Mouse (Mus musculus): ENCODE measurements around the gene Fbxw7. TPM values are rescaled to one million over a fixed set of nuclear protein-coding genes. Genes with fewer than 3 reads are reported as not detected.

Gene Fbxw7
- polyA plus RNA-seq, 2 experiments from 2014 or later: 15.0 to 18.8 TPM

GRCm38 (mm10) chr3:84952585-84953187, 137.6 kb downstream of the Fbxw7 start:
- no peak for ATAC-seq

GRCm38 (mm10) chr3:84955011-84955775, 140.1 kb downstream of the Fbxw7 start:
- no peak for ATAC-seq

- no peak for ATAC-seq
Observed at GRCm38 (mm10) chr3:84955857-84956256, 140.8 kb downstream of the Fbxw7 start.

GRCm38 (mm10) chr3:84965156-84965555, 150.1 kb downstream of the Fbxw7 start:
- no peak for ATAC-seq

DNA sequence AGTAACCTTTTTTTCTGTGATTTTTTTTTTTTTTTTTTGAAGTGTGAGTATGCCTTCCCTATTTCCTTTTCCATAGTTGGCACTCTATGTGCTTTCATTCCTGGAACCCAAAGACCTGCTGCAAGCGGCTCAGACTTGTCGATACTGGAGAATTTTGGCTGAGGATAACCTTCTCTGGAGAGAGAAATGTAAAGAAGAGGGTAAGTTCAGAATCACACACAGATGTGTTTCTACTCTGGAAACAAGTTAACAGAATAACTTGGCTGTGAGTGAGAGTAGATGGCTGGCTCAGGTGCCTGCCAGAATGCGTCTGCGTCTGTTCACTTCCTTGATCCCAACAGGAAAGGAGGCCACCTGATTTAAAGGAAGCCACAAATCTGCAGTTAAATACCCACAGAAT, 152.3 kb downstream of the Fbxw7 start:
- no peak for ATAC-seq

DNA sequence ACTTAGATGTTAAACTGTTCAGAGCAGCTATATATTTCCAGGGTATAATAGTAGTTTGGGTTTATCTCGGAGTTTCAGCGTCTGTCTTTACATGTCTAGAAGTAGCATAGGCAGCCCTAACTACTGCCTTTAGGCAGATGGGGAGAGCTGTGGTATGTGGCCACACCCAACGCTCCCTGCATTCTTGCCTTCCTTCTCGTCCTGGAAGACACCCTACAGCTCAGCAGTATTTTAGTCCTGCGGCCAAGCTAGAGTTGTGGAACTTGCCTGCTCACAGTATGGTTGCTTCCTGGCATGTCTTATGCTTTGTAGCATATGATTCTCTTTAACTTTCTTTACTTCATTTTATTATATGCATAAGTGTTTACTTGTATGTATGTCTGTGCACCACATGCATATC, 156.5 kb downstream of the Fbxw7 start:
- ATAC-seq: no peak

GRCm38 (mm10) chr3:84972881-84973280, 157.8 kb downstream of the Fbxw7 start:
- no peak for ATAC-seq

DNA sequence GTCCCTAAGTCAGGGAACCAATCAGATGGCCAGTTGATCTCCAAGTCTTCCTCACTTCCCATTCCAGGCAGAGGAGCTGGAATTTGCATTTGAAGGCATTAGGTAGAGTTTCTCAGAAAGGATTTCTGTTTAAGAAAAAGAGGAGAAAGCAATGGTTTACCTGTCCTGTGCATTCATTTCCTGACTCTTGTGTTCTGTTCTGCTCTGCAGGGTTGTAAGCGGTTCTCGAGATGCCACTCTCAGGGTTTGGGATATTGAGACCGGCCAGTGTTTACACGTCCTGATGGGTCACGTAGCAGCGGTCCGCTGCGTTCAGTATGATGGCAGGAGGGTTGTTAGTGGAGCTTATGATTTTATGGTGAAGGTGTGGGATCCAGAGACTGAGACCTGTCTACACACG, 159.1 kb downstream of the Fbxw7 start:
- ATAC-seq: no peak

DNA sequence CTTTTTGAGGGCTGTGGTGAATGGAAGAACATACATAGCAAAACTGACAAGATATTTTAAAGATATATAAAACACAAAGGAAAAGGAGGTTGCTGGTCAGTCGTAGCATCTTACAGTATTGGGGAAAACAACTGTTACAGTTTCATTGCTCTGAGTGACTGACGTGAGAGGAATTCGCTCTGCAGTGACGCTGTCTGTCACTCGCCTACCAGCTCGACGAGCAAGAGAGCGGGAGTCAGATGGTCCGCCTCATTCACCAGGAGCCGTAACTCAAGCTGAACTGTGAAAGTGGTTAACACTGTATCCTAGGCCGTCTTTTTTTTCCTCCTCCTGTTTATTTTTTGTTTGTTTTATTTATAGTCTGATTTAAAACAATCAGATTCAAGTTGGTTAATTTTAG, 163.6 kb downstream of the Fbxw7 start:
- no peak for ATAC-seq

DNA sequence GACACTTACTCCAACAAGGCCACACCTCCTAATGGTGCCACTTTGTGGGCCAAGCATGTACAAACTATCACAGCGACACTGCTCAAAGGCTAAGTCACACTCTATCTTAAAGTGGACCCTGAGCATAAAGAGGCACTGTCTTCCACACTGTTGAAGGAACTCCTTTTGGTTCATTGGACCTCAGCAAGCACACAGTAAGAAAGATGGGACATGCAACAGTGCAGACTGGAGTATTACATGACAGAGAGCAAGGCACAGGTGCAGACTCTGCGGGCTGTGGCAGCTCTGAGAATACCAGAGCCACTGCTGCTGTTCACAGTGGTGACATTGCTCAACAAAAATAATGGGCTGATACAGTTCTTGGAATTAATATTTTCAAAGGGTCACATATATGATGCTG, 165.1 kb downstream of the Fbxw7 start:
- no peak for ATAC-seq

DNA sequence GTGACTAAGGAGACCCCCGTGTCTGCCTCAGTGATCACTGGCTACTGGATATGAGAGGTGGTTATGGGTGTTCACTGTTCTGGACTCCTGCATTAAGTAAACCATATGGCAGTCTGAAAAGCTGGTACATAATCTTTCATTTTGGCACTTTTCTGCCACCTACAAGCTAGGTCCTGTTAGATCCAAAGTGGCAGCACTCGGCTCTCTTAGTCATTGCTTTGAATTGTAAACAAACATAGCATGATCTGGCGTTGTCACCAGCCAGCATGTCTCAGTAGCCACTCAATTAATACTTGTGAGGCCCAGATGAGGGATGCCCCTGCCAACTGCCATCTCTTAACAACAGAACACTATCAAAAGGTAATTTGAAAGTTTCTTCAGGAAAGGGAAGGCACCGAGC, 167.6 kb downstream of the Fbxw7 start:
- no peak for ATAC-seq

GRCm38 (mm10) chr3:84985121-84985625, 170.1 kb downstream of the Fbxw7 start:
- ATAC-seq: no peak

DNA sequence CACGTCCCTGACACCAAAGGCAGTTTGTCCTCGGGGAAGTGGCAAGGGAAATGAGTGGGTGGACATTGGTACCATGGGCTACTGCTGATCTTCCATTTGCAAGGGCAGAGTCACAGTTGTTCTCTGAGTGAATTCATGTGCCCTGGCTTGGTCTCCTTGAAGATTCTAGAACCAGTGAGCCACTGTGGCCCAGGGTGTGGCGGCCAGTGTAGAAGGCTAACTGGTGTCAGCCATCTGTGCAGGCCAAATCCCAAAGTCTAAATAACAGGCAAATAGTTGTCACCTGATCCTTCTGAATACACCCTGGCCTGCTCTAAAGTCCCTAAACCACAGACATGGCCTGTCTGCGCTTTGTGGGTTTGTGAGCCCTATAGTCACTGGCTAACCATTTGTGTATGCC, 173.8 kb downstream of the Fbxw7 start:
- no peak for ATAC-seq

GRCm38 (mm10) chr3:85005257-85005656, 190.2 kb downstream of the Fbxw7 start:
- ATAC-seq: no peak

DNA sequence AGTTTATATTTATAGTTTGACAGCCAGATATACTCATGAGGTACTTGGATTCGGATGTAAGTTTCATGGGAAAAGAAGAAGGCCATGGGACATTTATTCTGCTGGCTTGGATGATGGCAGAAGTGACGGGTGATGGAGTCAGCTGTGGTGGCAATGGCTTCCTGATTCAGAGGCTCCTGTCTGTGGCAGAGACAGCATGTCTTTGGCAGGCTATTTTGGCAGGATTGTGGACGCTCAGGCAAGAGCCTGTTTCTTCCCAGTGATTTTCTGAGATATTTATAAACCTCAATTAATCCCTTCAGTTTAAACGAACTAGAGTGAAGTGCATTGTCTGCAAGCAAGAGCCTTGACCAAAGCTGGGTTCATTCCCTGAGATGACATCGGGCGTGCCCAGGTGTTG, 197.8 kb downstream of the Fbxw7 start:
- no peak for ATAC-seq

GRCm38 (mm10) chr3:85015667-85016066, 200.6 kb downstream of the Fbxw7 start:
- ATAC-seq: no peak

DNA sequence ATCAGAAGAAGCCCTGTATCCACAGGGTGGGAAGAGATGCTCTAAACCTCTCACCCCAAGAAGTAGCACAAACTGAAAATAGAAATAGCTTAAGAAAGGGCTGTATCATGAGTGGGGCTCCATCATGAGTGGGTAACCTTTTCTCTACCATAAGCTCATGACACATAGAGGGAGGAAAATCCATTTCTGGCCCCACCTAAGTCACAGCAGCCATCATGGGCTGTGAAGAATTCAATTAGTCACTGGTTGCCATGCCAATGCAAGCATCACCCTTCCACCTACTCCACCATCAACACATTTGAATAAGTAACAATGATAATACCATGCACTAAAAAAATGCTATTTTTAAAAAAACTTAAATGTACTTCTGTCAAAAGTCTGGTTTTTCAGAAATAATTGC, 205.1 kb downstream of the Fbxw7 start:
- no peak for ATAC-seq

- ATAC-seq: no peak
Observed at GRCm38 (mm10) chr3:85021816-85022215, 206.7 kb downstream of the Fbxw7 start.

- no peak for ATAC-seq
Observed at GRCm38 (mm10) chr3:85022800-85023199, 207.7 kb downstream of the Fbxw7 start.

DNA sequence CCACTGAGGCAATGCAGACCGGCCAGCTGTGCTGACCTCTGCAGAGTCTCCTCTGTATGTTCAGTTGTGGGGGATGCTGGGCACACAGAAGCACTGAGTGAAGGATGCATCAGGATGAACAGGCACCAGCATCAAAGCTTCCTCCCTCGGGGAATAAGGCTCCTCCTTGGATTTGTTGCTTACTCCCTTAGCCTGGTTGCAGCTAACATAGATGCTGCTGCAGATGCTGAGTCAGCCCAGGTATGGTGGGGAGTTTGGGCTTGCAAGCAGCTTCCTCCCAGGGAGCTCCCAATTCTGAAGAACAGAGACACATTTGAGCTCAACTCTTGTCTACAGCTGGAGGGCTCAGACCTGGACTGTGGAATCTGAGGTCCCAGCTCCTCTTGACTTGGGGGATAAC, 209.2 kb downstream of the Fbxw7 start:
- no peak for ATAC-seq

DNA sequence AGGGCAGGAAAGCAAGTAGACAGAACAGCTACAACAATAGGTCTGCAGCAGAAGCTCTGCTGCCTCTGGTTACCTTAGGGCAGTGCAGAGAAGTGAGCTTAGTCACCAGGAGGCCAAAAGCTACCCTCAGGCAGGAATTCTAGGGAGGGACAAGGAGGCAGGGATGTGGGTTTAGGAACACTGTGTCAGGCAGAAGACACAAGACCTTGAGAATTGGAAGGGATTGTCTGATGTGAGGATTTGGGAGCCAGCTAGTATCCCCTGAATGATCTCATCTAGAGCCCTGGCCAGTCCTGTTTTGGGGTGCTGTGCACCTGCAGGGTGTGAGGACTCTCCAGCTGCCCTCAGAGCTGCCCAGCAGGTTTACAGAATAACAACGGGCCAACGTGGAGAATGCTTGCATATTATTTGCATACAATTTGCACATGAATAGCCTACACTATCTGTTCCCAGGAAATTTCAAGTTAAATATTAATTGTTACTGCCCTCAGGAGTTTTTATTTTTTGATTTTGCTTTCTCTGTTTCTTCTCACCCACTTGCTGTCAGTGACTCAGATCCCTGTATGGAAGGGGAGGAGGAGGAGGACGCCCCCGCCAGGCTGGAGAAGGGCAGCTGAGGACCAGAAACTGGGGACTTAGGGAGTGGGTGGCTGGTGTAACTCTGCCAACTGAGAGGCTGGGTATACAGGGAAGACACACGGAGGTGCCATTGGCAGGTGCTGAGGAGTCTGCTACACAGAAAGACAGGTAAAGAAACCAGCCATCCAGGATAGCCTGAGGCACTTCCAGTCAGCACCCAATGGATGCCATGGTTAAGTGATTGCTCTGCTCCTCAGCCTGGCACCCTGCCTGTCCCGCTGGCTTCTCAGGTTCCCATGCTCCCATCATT, 210.0 kb downstream of the Fbxw7 start:
- ATAC-seq: no peak
